Mouse (Mus musculus) B cell, adult 2 months (primary cell): ENCODE results near the gene Hspg2.

Source experiments
- DNase-seq, 2 experiments: peaks; one replicate each; pipeline ENCODE4 v3.0.0; 2022

Gene Hspg2

GRCm38 (mm10) chr4:137502801-137503200 is 34.2 kb downstream of the Hspg2 start:
- no peak for DNase-seq

GRCm38 (mm10) chr4:137503509-137503971 is 35.0 kb downstream of the Hspg2 start:
- DNase-seq: no peak

GRCm38 (mm10) chr4:137506629-137507028 is 38.1 kb downstream of the Hspg2 start:
- no peak for DNase-seq

DNA sequence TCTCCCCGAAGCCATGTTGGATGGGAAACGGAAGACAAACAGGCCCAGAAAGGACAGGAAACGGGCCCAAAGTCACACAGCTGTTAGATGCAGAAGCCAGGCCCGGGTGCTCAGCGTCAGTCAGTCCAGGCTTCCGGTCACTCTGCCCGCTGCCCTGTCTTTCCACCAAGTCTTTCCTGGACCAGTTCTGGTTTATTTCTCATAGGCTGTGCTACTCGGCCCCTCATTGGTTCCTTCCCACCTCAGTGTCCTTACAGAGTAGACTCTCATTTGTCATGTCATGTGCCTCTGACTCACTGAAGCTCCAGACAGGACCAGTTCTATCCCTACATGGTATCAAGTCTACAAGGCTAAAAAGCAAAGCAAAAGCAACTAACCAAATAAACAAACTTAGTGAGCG is 41.0 kb downstream of the Hspg2 start:
- DNase-seq: no peak

GRCm38 (mm10) chr4:137510021-137510696 is 41.6 kb downstream of the Hspg2 start:
- DNase-seq: no peak

- no peak for DNase-seq
Measured at GRCm38 (mm10) chr4:137512897-137513296, 44.3 kb downstream of the Hspg2 start.

DNA sequence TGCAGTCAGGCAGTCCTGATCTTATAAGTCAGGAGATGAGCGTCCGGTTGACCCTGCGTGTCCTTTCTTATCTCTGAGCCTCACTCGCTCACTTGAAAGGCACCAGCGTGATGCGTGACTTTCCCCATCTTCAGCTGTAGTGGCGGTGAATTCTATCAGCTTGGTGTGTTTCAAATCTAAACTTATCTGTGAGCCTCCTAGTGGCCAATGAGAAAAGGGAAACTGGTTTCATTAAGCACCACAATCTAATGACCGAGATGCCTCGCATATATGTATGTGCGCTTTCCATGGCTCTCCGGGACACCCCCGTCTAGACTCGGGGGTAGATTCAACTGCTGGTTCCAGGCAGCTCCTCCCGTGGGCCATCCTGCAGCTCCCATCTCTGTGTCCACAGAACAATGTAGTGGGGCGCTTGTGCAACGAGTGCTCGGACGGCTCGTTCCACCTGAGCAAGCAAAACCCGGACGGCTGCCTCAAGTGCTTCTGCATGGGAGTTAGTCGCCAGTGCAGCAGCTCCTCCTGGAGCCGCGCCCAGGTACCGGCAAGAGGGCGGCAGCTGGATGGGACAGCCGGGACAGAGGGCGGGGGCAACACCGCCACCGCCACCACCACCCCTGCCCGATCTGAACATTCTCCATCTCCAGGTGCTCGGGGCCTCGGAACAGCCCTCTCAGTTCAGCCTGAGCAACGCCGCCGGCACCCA is 49.6 kb downstream of the Hspg2 start:
- DNase-seq: no peak

DNA sequence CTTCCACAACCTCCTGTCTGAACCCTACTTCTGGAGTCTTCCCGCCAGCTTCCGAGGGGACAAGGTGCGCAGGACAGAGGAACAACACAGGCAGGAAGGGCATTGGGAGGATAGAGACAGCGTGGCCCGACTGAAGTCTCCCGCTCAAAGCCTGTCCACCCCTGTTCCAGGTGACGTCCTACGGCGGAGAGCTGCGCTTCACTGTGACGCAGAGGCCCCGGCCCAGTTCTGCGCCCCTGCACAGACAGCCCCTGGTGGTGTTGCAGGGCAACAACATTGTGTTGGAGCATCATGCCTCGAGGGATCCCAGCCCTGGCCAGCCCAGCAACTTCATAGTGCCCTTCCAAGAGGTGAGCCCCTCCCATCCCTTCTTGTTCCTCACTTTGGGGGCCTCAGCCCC is 50.2 kb downstream of the Hspg2 start:
- DNase-seq: no peak

GRCm38 (mm10) chr4:137520346-137520745 is 51.8 kb downstream of the Hspg2 start:
- DNase-seq: no peak

- no peak for DNase-seq
Measured at GRCm38 (mm10) chr4:137521966-137522365, 53.4 kb downstream of the Hspg2 start.

GRCm38 (mm10) chr4:137525426-137525825 is 56.9 kb downstream of the Hspg2 start:
- DNase-seq: no peak

DNA sequence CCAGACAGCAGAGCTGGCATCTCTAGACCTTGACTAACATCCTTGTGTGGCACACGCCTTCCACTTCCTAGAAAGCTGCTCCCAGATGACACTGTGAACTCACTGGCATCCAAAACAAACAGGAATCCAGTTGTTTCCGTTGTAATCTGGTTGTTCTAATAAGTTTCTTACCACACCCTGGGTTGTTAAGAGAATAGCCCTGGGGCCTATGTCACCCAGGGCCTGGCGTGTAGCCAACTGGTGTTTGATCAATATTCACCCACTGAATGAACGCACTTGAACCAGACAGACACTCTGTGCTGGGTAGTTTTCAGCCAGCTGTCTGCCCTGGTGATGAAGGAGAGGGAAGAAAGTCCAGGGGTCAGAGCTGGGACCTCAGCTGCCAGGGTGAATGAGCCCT is 58.8 kb downstream of the Hspg2 start:
- no peak for DNase-seq

GRCm38 (mm10) chr4:137527872-137528271 is 59.3 kb downstream of the Hspg2 start:
- no peak for DNase-seq

GRCm38 (mm10) chr4:137540356-137540755 is 71.8 kb downstream of the Hspg2 start:
- no peak for DNase-seq

DNA sequence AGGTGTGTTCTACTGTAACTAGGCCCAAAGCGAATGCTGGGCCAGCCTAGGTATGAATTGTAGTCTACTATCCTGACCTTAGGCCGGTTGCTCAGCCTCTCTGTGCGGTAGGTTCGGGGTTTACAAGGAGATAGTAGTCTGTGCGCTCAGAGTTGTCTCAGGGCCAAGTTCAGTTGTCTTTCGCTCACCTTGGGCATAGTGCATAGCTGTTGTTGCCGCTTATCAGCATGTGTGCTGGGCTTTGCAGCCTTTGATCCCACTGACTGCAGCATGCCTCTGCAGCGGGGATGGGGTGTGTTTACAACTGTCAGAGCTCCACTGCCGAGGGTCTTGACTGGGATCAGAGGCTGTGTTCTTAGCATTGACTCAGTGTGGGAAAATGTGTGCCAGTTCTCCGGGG is 74.4 kb downstream of the Hspg2 start:
- DNase-seq: no peak

DNA sequence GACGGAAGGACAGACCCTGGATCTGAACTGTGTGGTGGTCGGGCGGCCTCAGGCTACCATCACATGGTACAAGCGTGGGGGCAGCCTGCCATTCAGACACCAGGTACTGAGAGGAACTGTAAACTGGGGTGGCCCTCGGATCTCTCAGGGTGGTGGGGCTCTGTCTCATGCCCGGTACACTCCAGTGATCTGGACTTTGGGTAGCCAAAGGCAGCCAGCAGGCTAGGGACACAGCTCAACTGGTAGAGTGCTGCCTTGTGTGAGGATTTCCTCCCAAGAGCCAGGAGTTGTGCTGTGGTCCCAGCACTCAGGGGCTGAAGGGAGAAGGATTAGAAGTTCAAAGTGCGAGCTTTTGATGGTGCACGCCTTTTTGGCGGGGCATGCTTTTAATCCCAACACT is 77.0 kb downstream of the Hspg2 start:
- DNase-seq: no peak

DNA sequence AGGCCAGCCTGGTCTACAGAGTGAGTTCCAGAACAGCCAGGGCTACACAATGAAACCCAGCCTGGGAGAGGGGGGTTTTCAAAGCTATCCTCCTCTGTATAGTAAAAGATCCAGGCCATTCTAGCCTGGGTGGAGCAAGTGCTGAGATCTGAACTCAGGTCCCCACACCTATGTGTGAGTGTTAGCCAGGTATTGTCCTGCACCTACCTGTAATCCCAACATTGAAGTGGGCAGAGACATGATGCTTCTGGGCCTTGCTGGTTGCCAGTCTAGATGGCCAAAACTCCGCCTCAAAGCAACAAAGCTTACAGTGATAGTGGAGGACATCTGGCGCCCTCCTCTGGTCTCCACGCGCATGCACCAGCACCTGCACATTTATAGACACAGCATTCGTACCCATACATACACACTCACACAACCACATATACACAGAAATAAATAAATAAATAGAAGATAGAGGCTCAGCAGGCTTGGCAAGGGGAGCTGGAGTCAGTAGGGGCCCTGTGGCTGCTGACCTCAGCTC is 77.5 kb downstream of the Hspg2 start:
- peak; percentile 58 to 63 for DNase-seq

GRCm38 (mm10) chr4:137553466-137553865 is 84.9 kb downstream of the Hspg2 start:
- no peak for DNase-seq

DNA sequence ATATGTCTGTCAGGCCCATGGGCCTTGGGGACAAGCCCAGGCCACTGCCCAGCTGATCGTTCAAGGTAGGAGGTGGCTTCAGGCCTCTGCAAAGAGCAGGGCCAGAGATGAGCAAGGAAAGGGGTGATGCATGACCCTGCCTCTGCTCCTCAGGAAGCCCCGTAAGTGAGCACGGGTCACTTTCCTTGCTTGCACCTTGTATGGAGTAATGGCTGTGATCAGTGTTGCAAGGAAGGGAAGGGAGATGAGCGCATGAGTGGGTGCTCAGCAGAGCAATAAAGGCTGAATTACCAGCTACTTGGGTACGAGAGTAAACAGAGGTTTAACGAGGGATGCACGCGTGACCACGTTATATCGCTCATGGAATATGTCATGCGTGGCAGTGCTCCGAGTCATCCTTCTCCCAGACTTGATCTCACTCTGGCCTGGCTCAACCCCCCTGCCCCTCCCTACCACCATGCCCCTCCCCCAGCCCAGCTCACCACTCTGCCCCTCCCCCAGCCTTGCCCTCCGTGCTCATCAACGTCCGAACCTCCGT is 88.2 kb downstream of the Hspg2 start:
- no peak for DNase-seq

DNA sequence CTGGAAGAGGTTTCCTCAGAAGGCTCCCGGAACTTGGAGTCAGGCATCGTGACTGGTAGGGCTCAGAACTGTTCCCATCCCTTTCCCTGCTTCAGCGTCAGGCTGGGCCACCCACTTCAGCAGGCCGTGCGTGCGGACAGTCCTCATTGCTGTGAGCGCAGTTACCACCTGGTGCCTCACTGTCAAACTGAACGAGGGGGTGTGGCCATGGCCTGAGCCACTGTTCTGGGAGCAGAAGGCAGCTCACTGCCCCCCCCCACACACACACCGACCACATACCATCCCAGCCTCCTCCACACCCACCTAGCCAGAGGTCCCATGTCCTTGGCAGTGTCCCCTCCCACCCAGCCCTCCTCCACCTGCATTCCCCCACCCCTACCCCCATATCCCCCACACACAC is 101.3 kb downstream of the Hspg2 start:
- DNase-seq: no peak

- no peak for DNase-seq
Measured at GRCm38 (mm10) chr4:137574469-137574868, 105.9 kb downstream of the Hspg2 start, which contains the start of gene Ldlrad2. TSS of gene Ldlrad2 (minus strand) at chr4:137574569.

- no peak for DNase-seq
Measured at GRCm38 (mm10) chr4:137577486-137577885, 108.9 kb downstream of the Hspg2 start.

DNA sequence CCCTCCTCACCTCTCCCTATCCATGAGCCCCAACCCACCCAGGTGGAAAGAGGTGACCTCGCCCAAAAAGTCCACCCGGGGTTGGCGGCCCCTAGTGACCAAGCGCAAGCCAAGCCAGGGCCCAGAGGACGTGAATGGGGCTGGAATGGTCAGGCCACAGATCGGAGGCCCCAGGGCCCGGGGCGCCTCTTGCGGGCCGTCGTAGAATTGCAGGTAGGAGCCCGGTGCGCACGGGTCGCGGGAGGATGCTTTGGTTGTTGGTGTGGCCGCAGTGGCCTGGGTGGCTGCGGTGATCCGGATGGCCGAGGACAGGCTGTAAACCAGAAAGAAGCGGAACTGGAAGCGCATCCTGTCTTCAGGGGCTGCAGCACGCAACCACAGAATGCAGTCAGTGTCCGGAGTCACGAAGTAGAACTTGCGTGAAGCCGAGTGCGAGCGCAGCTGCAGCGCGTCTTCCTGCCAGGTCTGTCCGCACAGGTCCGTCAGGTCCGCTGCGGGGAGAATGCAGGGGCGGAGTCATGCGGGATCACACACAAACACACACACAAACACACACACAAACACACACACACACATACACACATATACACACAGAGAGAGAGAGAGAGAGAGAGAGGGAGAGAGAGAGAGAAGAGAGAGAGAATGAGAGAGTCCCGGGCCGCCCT is 109.7 kb downstream of the Hspg2 start:
- DNase-seq: peak; percentile 65 to 66
